Mouse (Mus musculus) kidney, embryonic 16.5 days (tissue): Measurements from ENCODE around the gene Thegl. TPM values are rescaled to one million over a fixed set of nuclear protein-coding genes. Genes with fewer than 3 reads are reported as not detected.
"Not testable (repeated sequence)": the region's sequence is repeated elsewhere in the genome, so short reads cannot be mapped to it uniquely, and the experiment has no call there.

ENCODE experiments used
- ATAC-seq: fragments of 200-750 bp; cut with Nextera tagmentation; 2 replicates; pipeline ENCODE4 v1.8.0; 2017; ENCODE audit warnings: moderate TSS enrichment; ENCODE audit not compliant: low FRiP score, low TSS enrichment
- H3K27ac ChIP-seq: fragments of 300-500 bp; sonication (generic); 2 replicates; pipeline ENCODE4 v1.5.1; 2014; ENCODE audit warnings: low read length
- H3K27me3 ChIP-seq: fragments of 300-500 bp; sonication (generic); 2 replicates; pipeline ENCODE4 v1.6.1; 2014; ENCODE audit warnings: low read length, control low read depth, mixed read lengths; ENCODE audit not compliant: insufficient read depth
- H3K36me3 ChIP-seq: fragments of 300-500 bp; sonication (generic); 2 replicates; pipeline ENCODE4 v1.6.1; 2014; ENCODE audit warnings: low read length, control low read depth, mixed read lengths; ENCODE audit not compliant: insufficient read depth
- H3K4me1 ChIP-seq: fragments of 300-500 bp; sonication (generic); 2 replicates; pipeline ENCODE4 v1.6.1; 2014; ENCODE audit warnings: low read length, control low read depth, mixed read lengths; ENCODE audit not compliant: insufficient read depth
- H3K4me2 ChIP-seq: fragments of 300-500 bp; sonication (generic); replicated peaks from 2 replicates; pipeline ENCODE4 v1.6.1; 2014; ENCODE audit warnings: low read depth, low read length
- H3K4me3 ChIP-seq: fragments of 300-500 bp; sonication (generic); 2 replicates; pipeline ENCODE4 v1.5.1; 2014; ENCODE audit warnings: mild to moderate bottlenecking, low read length
- H3K9ac ChIP-seq: fragments of 300-500 bp; sonication (generic); replicated peaks from 2 replicates; pipeline ENCODE4 v1.6.1; 2014; ENCODE audit warnings: low read length
- H3K9me3 ChIP-seq: fragments of 300-500 bp; sonication (generic); 2 replicates; pipeline ENCODE4 v1.6.1; 2016; ENCODE audit warnings: low read length, control low read depth
- WGBS: fragments of 180-500 bp; shearing (Covaris S2); extraction: QIAGEN DNeasy Blood & Tissue Kit; methylation state at CpG from one replicate; pipeline ENCODE4 v1.1.7; 2014; 5-methylcytosine and 5-hydroxymethylcytosine counted together
- polyA plus RNA-seq: library from polyadenylated mRNA; unstranded; fragments of >200 nt; fragmentation: Nextera tagmentation; extraction: Ambion mirVana; gene quantifications from 2 replicates; pipeline ENCODE4 v1.2.1, GENCODE M21; 2015

Thegl gene
- polyA plus RNA-seq, 1 experiment from 2014 or later: 0.09 TPM

DNA sequence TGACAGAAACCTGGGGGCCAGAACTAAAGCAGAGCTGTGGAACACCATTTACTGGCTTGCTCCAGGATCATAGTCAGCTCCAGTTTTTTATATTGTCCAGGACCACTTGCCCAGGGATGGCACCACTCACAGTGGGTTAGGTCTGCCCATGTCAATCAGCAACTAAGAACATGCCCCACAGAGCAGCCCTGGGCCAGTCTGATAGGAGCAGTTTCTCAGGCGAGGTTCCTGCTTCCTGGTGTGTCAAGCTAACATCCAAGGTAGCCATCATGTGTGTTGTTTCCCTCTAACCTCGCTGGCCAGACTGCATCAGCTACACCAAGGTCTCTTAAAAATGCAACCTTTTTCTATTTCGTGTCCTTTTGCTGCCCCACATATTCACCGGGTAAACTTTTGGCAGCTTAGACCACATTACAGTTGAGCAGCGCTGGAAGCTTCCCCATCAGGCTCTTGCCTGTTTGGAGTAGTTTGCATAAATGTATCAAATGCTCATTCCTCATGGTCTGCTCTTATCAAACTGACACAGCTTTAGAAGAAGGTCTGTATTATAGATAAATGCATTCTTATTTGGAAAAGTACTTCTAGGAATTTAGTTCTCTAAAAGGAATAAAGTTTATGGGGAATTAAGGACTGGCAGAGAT, 22.5 kb upstream of the Thegl start:
- no peak for ATAC-seq
- H3K9me3 ChIP-seq: no peaks in the 10 kb centered on the region
- 97% methylated on average over 5 of the region's 5 CpGs for WGBS
- no peaks in the 10 kb centered on the region for H3K4me1 ChIP-seq
- no peak overlapping the region for H3K4me2 ChIP-seq
- no peak overlapping the region for H3K4me3 ChIP-seq
- no peak overlapping the region for H3K27ac ChIP-seq
- peaks cover 75% of the 10 kb centered on the region for H3K36me3 ChIP-seq
- no peak overlapping the region for H3K9ac ChIP-seq
- no peaks in the 10 kb centered on the region for H3K27me3 ChIP-seq

DNA sequence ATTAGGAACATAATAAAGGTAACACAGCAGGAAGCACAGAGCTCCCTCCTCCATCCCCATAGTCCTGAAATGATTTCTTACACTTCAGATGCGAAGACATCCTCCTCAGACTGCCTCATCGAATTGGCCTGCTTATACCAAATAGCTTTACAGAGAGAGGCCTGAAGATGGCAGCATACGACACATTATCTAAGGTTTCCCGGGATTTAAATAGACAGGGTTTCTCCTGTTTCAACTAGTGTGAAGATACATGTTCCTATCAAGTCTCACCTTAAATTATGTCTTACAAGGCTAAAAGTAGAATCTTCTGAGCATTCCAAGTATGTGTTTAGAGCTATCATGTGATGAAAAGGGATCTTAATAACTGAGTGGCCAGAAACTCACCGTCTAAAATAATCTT, 17.4 kb upstream of the Thegl start:
- Histone ChIP-seq H3K36me3 (peaks cover 63% of the 10 kb centered on the region), H3K4me1 (no peaks in the 10 kb centered on the region), H3K9ac (no peak overlapping the region), H3K27me3 (no peaks in the 10 kb centered on the region), H3K9me3 (no peaks in the 10 kb centered on the region), H3K27ac (no peak overlapping the region), H3K4me2 (no peak overlapping the region), H3K4me3 (no peak overlapping the region)
- 45% methylated on average over 5 of the region's 5 CpGs for WGBS
- ATAC-seq: no peak

DNA sequence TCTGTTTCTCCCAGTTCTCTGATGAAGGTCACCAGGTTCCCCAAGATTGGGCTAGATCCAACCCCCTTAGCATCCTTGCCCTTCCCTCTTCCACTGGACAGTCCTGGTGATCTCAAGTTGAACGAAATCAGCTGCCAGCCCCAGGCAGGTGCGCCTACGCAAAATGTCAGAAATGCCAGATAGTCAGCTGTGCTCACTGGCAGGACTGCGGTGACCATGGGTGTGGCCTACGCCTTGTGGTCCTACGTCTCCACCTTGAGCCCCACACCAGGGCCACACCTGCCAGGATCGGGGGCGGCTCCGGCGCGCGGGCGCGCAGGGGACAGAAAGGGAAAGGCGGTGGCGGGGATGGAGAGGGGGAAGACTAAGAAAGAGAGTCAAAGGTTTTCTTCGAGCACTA, 14.6 kb upstream of the Thegl start:
- no peak overlapping the region for H3K4me2 ChIP-seq
- no peaks in the 10 kb centered on the region for H3K4me1 ChIP-seq
- H3K27me3 ChIP-seq: no peaks in the 10 kb centered on the region
- no peak overlapping the region for H3K9ac ChIP-seq
- H3K9me3 ChIP-seq: no peaks in the 10 kb centered on the region
- H3K27ac ChIP-seq: no peak overlapping the region
- WGBS: 97% methylated on average over 17 of the region's 17 CpGs
- peaks cover 38% of the 10 kb centered on the region for H3K36me3 ChIP-seq
- no peak for ATAC-seq
- no peak overlapping the region for H3K4me3 ChIP-seq

DNA sequence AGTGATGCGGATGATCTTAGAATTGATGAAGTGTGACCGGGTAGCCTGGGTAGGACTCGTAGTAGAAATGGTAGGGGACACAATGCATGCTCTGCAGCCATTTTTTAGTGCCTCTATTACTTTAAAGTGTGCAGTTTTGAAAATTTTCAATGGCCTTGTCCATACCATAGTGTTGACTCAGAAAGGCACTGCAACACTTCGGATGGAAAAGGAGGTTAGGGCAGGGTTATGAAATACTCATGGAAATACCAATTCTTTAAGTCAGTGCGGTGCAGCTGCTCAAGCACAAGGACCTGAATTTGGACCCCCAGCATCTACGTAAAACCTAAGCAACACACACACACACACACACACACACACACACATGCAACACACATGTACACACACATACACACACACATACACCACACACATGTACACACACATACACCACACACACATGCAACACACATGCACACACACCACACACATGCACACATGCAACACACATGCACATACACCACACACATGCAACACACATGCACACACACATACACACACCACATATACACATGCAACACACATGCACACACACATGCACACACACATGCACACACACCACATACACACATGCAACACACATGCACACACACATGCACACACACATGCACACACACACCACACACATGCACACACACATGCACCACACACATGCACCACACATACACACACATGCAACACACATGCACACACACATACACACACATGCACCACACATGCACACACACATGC, 11.6 kb upstream of the Thegl start, which contains the start of gene Arl9:
TSS of gene Arl9 (plus strand) at position 5 of the 771 bp plus-strand sequence.
- no peak within 1 kb of the TSS for H3K4me2 ChIP-seq
- H3K9me3 ChIP-seq: no peaks in the 10 kb centered on the region
- H3K36me3 ChIP-seq: peaks cover 19% of the 10 kb centered on the region
- 93% methylated on average over 6 of the region's 6 CpGs for WGBS
- no peaks in the 10 kb centered on the region for H3K27me3 ChIP-seq
- H3K9ac ChIP-seq: no peak within 1 kb of the TSS
- no peaks in the 10 kb centered on the region for H3K4me1 ChIP-seq
- no peak for ATAC-seq
- no peak within 1 kb of the TSS for H3K27ac ChIP-seq
- no peak within 1 kb of the TSS for H3K4me3 ChIP-seq

DNA sequence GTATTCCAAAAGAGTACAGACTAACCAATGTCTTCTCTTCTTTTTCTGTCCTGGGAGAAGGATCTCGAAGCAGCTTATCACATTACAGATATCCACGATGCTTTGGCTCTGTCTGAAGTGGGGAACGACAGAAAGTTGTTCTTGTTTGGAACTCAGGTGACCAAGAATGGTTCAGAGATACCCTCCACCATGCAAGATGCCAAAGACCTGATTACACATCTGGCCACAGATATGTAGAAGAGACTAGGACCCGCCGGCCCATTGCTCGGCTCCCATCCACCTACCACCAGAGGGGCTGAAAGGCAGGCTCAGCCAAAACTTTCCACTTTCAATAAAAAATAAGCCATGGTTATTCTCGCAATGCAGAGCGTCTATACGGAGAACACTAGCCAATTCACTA, 5.5 kb upstream of the Thegl start:
- Histone ChIP-seq H3K4me1 (no peaks in the 10 kb centered on the region), H3K4me2 (no peak overlapping the region)
- WGBS: 95% methylated on average over 9 of the region's 9 CpGs

DNA sequence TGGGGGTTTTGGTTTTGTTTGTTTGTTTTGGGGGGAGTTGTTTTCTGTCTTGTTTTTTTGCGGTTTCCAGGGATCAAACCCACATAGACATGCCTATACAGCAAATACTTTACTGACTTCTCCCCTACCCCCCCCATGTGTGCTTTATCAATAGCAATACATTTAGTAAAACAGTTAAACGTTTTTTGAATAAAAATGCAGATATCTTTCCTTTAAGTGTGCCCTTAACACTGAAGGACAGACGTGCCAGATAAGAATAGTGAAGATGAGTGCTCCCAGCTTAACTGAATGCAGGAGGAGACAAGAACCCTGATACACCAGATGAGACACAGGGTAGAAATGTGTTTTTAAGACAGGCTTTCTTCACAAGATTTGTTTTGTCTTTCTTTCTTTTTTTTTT, 4.7 kb upstream of the Thegl start:
- Histone ChIP-seq H3K4me1 (peaks cover 1% of the 10 kb centered on the region; the same call in 1 of the 2 replicates), H3K36me3 (no peaks in the 10 kb centered on the region), H3K27me3 (peaks cover 3% of the 10 kb centered on the region; the same call in 1 of the 2 replicates), H3K4me2 (no peak overlapping the region), H3K4me3 (no peak overlapping the region), H3K9ac (no peak overlapping the region), H3K9me3 (no peaks in the 10 kb centered on the region), H3K27ac (no peak overlapping the region)
- ATAC-seq: no peak
- WGBS: 65% methylated on average over 3 of the region's 3 CpGs

More for the DNA sequence above, 5.5 kb upstream of the Thegl start:
- Histone ChIP-seq H3K27ac (no peak overlapping the region), H3K36me3 (no peaks in the 10 kb centered on the region), H3K27me3 (peaks cover 3% of the 10 kb centered on the region; the same call in 1 of the 2 replicates), H3K4me3 (no peak overlapping the region), H3K9ac (no peak overlapping the region), H3K9me3 (no peaks in the 10 kb centered on the region)
- no peak for ATAC-seq

DNA sequence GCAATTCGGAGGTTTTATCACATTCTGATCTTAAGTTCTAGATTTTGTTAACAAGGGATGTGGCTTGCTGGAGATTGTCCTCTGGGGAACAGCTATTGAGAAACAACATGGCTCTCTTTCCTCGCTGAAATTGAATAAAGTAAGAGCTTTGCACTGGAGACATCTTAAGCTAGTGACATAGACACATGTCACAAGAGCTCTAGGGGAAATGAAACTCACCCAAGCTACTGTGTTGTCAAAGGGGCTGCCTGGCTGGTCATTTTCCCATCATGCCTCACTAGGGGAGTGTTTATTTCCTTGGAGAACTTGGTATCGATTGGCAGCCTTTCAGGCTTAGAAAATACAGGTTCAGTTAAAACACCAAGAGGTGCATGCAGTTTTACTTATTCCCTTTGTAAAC, 2.7 kb upstream of the Thegl start:
- H3K4me2 ChIP-seq: no peak overlapping the region
- no peaks in the 10 kb centered on the region for H3K36me3 ChIP-seq
- no peak overlapping the region for H3K27ac ChIP-seq
- H3K4me3 ChIP-seq: no peak overlapping the region
- no peaks in the 10 kb centered on the region for H3K9me3 ChIP-seq
- H3K27me3 ChIP-seq: peaks cover 3% of the 10 kb centered on the region; the same call in 1 of the 2 replicates
- ATAC-seq: no peak
- WGBS: 81% methylated on average over 3 of the region's 3 CpGs
- H3K9ac ChIP-seq: no peak overlapping the region
- H3K4me1 ChIP-seq: peaks cover 4% of the 10 kb centered on the region; the same call in 1 of the 2 replicates

DNA sequence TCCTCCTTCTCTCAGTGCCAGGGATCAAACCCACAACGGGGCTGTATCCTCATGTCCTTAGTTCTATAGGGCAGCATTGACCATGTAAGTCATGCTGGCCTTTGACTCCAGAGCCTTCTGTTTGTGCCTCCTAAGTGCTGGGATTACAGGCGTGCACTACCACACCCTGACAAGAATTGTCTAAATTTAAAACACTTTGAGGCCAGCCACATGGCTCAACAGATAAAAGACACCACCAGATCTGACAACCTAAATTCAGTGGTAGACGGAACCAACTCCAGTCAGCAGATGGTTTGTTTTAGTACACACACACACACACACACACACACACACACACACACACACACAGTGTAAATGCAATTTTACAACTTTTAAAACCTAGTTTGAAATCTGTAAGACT, 12.2 kb downstream of the Thegl start:
- WGBS: 73% methylated on average over 3 of the region's 3 CpGs
- H3K4me2 ChIP-seq: no peak overlapping the region

DNA sequence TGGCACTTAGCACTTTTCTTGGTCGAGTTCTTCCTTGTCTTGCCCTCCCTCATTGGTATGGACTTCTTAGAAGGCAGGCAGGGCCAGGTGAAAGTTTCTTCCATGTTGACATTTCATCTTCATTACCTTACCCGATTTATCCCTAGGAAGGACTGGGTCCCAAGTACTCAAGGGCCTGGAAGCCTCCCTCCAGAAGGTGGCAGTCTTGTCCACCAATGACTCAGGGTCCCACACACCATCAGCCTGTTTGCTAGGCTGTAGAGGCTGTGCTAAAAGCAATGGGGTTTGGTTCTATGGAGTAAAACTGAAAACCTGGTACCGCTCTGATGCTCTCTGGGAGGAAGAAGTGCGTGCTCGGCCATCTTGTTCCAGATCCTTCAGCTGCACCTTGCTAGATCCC, 13.9 kb downstream of the Thegl start:
- no peaks in the 10 kb centered on the region for H3K4me1 ChIP-seq
- H3K36me3 ChIP-seq: no peaks in the 10 kb centered on the region
- no peak overlapping the region for H3K4me2 ChIP-seq
- H3K9me3 ChIP-seq: no peaks in the 10 kb centered on the region
- H3K27me3 ChIP-seq: no peaks in the 10 kb centered on the region
- H3K27ac ChIP-seq: no peak overlapping the region
- 79% methylated on average over 5 of the region's 5 CpGs for WGBS
- H3K4me3 ChIP-seq: no peak overlapping the region
- no peak overlapping the region for H3K9ac ChIP-seq
- no peak for ATAC-seq

More for the DNA sequence above, 12.2 kb downstream of the Thegl start:
- Histone ChIP-seq H3K36me3 (no peaks in the 10 kb centered on the region), H3K27ac (no peak overlapping the region), H3K27me3 (no peaks in the 10 kb centered on the region), H3K9ac (no peak overlapping the region), H3K4me1 (no peaks in the 10 kb centered on the region), H3K4me3 (no peak overlapping the region), H3K9me3 (no peaks in the 10 kb centered on the region; the same call in 1 of the 2 replicates)
- ATAC-seq: no peak

DNA sequence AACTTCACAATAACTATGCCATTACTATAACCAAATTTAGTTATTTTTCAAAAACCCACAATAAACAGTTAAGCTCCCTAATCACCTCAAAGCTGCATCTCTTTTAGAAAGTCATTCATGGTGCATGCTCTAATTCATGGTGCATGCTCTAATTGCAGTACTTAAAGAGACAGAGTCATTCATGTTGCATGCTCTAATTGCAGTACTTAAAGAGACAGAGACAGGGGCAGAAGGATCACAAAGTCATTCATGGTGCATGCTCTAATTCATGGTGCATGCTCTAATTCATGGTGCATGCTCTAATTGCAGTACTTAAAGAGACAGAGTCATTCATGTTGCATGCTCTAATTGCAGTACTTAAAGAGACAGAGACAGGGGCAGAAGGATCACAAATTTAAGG, 19.3 kb downstream of the Thegl start:
- H3K4me3 ChIP-seq, H3K27ac ChIP-seq, H3K27me3 ChIP-seq, H3K36me3 ChIP-seq, H3K9ac ChIP-seq, H3K4me1 ChIP-seq, H3K4me2 ChIP-seq, H3K9me3 ChIP-seq, ATAC-seq: not testable (repeated sequence)
